Mouse (Mus musculus) myocyte (in vitro differentiated cells): Measurements from ENCODE around the gene Eno2. TPM values are rescaled to one million over a fixed set of nuclear protein-coding genes. Genes with fewer than 3 reads are reported as not detected.

Experiments used
- H3K27me3 ChIP-seq: one replicate; pipeline ENCODE4 v1.6.1; 2011; ENCODE audit not compliant: control insufficient read depth, insufficient read depth, insufficient read length
- H3K36me3 ChIP-seq: one replicate; pipeline ENCODE4 v1.6.1; 2011; ENCODE audit not compliant: control insufficient read depth, insufficient read depth
- H3K4me2 ChIP-seq: one replicate; pipeline ENCODE4 v1.6.1; 2011; ENCODE audit warnings: low read depth, control low read depth
- H3K4me3 ChIP-seq: one replicate; pipeline ENCODE4 v1.5.1; 2011; ENCODE audit warnings: mild to moderate bottlenecking, control low read depth, moderate library complexity
- H3K79me2 ChIP-seq: one replicate; pipeline ENCODE4 v1.6.1; 2011; ENCODE audit not compliant: control insufficient read depth, insufficient read depth
- H3ac ChIP-seq: one replicate; pipeline ENCODE4 v1.6.1; 2011; ENCODE audit not compliant: control insufficient read depth, insufficient read length
- CEBPB ChIP-seq: IDR thresholded peaks from 2 replicates; pipeline ENCODE4 v1.6.1; 2011; ENCODE audit warnings: mild to moderate bottlenecking, moderate library complexity; ENCODE audit not compliant: poor library complexity, insufficient read depth, severe bottlenecking
- E2F4 ChIP-seq: IDR thresholded peaks from one replicate; pipeline ENCODE4 v1.6.1; 2011; ENCODE audit warnings: mild to moderate bottlenecking, control low read depth, moderate library complexity; ENCODE audit not compliant: insufficient read depth
- MAX ChIP-seq: IDR thresholded peaks from one replicate; pipeline ENCODE4 v1.6.1; 2011; ENCODE audit warnings: low read depth, mild to moderate bottlenecking, control low read depth
- MYOD1 ChIP-seq, 3 experiments: IDR thresholded peaks; one replicate each; pipeline ENCODE4 v1.6.1; 2011; ENCODE audit warnings: control low read depth in 2 of 3, low read depth in 2 of 3, mild to moderate bottlenecking in 2 of 3, moderate library complexity in 1 of 3; ENCODE audit not compliant: insufficient read length in 2 of 3, control insufficient read depth in 1 of 3
- MYOG ChIP-seq, 3 experiments: IDR thresholded peaks; one replicate each; pipeline ENCODE4 v1.6.1; 2011; ENCODE audit warnings: control low read depth in 2 of 3, low read depth in 2 of 3, mild to moderate bottlenecking in 2 of 3; ENCODE audit not compliant: insufficient read length in 2 of 3, control insufficient read depth in 1 of 3, insufficient read depth in 1 of 3
- POLR2A ChIP-seq: IDR thresholded peaks from one replicate; pipeline ENCODE4 v1.6.1; 2011; ENCODE audit warnings: low read depth, mild to moderate bottlenecking, control low read depth, moderate library complexity; ENCODE audit not compliant: insufficient read length
- POLR2AphosphoS2 ChIP-seq: IDR thresholded peaks from one replicate; pipeline ENCODE4 v1.6.1; 2011; ENCODE audit warnings: low read depth, control low read depth; ENCODE audit not compliant: insufficient read length
- REST ChIP-seq: IDR thresholded peaks from one replicate; pipeline ENCODE4 v1.6.1; 2011; ENCODE audit warnings: mild to moderate bottlenecking, control low read depth, moderate library complexity; ENCODE audit not compliant: insufficient read depth, insufficient read length
- SRF ChIP-seq: IDR thresholded peaks from one replicate; pipeline ENCODE4 v1.6.1; 2011; ENCODE audit warnings: low read depth; ENCODE audit not compliant: control insufficient read depth, insufficient read length
- TCF12 ChIP-seq: IDR thresholded peaks from one replicate; pipeline ENCODE4 v1.6.1; 2011; ENCODE audit warnings: mild to moderate bottlenecking, control low read depth; ENCODE audit not compliant: poor library complexity, insufficient read depth, severe bottlenecking
- TCF3 ChIP-seq: IDR thresholded peaks from one replicate; pipeline ENCODE4 v1.6.1; 2011; ENCODE audit warnings: low read depth, control low read depth; ENCODE audit not compliant: insufficient read length
- USF1 ChIP-seq: IDR thresholded peaks from one replicate; pipeline ENCODE4 v1.6.1; 2011; ENCODE audit warnings: low read depth, mild to moderate bottlenecking, control low read depth, moderate library complexity
- polyA plus RNA-seq: library from polyadenylated mRNA; unstranded; fragments of >200 nt; fragmentation: generic; extraction: Trizol; gene quantifications from one replicate; pipeline ENCODE4 v1.2.1, GENCODE M21; 2012; ENCODE audit warnings: missing spikeins

The Eno2 gene
- polyA plus RNA-seq, 1 experiment: 19.5 TPM

GRCm38 (mm10) chr6:124742839-124743514 lies 26.5 kb downstream of the Eno2 start:
- no peak overlapping the region for H3ac ChIP-seq
- no peak overlapping the region for H3K4me2 ChIP-seq
- H3K36me3 ChIP-seq: no peaks in the 10 kb centered on the region
- no peaks in the 10 kb centered on the region for H3K79me2 ChIP-seq
- peak; percentile 34 for TF ChIP-seq POLR2AphosphoS2
- TF ChIP-seq REST: no peak
- no peak for TF ChIP-seq USF1
- H3K4me3 ChIP-seq: no peak overlapping the region
- no peaks in the 10 kb centered on the region for H3K27me3 ChIP-seq

DNA sequence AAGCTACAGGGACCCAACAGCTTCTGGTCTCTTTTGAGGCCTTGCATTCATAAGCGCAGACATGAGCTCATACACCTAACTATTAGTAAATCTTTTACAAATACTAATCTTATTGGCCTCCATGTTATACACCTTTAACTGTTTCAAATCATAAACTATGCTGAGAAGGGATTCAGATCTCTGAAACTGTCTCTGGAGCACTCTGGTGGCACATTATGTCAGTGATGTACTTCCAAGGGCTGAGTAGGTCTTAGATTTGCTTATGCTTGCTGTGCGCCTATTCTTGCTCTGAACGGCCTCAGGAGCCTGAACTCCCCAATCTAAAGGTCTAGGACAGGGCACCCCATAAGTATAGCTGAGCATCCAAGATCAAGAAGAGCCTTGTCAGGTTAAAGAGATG lies 27.6 kb downstream of the Eno2 start:
- no peaks in the 10 kb centered on the region for H3K36me3 ChIP-seq
- peak overlapping the region; percentile 67 for H3K4me3 ChIP-seq
- TF ChIP-seq POLR2AphosphoS2 (no peak), CEBPB (no peak), TCF12 (no peak), POLR2A (no peak), MAX (no peak), MYOD1 (IDR thresholded peaks at IDR 0.05; ENCODE audit: control insufficient read depth in 1 of 3, insufficient read length in 2 of 3, low read depth in 2 of 3) (no peak), USF1 (no peak), REST (no peak), E2F4 (no peak), MYOG (IDR thresholded peaks at IDR 0.05; ENCODE audit: control insufficient read depth in 1 of 3, insufficient read depth in 1 of 3, insufficient read length in 2 of 3, low read depth in 2 of 3) (no peak), TCF3 (no peak)
- no peaks in the 10 kb centered on the region for H3K27me3 ChIP-seq
- peak overlapping the region; percentile 89 for H3K4me2 ChIP-seq
- no peak overlapping the region for H3ac ChIP-seq
- H3K79me2 ChIP-seq: no peaks in the 10 kb centered on the region

- H3K36me3 ChIP-seq: no peaks in the 10 kb centered on the region
- peak within 1 kb of the TSS; percentile 89 for H3K4me2 ChIP-seq
- H3ac ChIP-seq: peak within 1 kb of the TSS; percentile 47
- no peaks in the 10 kb centered on the region for H3K79me2 ChIP-seq
- H3K27me3 ChIP-seq: no peaks in the 10 kb centered on the region
- TF ChIP-seq USF1 (no peak), POLR2A (peak; percentile 92), E2F4 (no peak), TCF12 (no peak), POLR2AphosphoS2 (peak; percentile 87), SRF (no peak), MYOD1 (IDR thresholded peaks at IDR 0.05; ENCODE audit: control insufficient read depth in 1 of 3, insufficient read length in 2 of 3, low read depth in 2 of 3) (no peak), REST (no peak), MYOG (IDR thresholded peaks at IDR 0.05; ENCODE audit: control insufficient read depth in 1 of 3, insufficient read depth in 1 of 3, insufficient read length in 2 of 3, low read depth in 2 of 3) (no peak), CEBPB (peak; percentile 53; the same call in 1 of the 2 replicates), MAX (no peak), TCF3 (no peak)
- H3K4me3 ChIP-seq: peak within 1 kb of the TSS; percentile 67
Measured at GRCm38 (mm10) chr6:124740888-124741761, 28.3 kb downstream of the Eno2 start, which contains the start of gene Grcc10. Grcc10 (minus strand) TSS chr6:124741374.

- TF ChIP-seq MYOD1 (IDR thresholded peaks at IDR 0.05; ENCODE audit: control insufficient read depth in 1 of 3, insufficient read length in 2 of 3, low read depth in 2 of 3) (no peak), POLR2A (no peak), REST (no peak), CEBPB (no peak)
- no peaks in the 10 kb centered on the region for H3K79me2 ChIP-seq
- H3K4me2 ChIP-seq: peak overlapping the region; percentile 89
- H3K4me3 ChIP-seq: peak overlapping the region; percentile 67
- no peaks in the 10 kb centered on the region for H3K36me3 ChIP-seq
- H3K27me3 ChIP-seq: no peaks in the 10 kb centered on the region
- peak overlapping the region; percentile 47 for H3ac ChIP-seq
Measured at GRCm38 (mm10) chr6:124740211-124740887, 29.1 kb downstream of the Eno2 start.
